Mouse (Mus musculus) CD4-positive, CD25-positive, alpha-beta regulatory T cell, adult 2 months (primary cell): ENCODE results near the gene Vps26c.

Source experiments
- DNase-seq: peaks from one replicate; pipeline ENCODE4 v3.0.0-alpha.2; 2012; ENCODE audit warnings: low read depth, low spot score

The Vps26c gene

GRCm38 (mm10) chr16:94549813-94550212 is 23.2 kb upstream of the Vps26c start:
- DNase-seq: no peak

GRCm38 (mm10) chr16:94545781-94546562 is 19.3 kb upstream of the Vps26c start:
- no peak for DNase-seq

- DNase-seq: no peak
Measured at GRCm38 (mm10) chr16:94544540-94545105, 18.0 kb upstream of the Vps26c start.

GRCm38 (mm10) chr16:94542898-94543297 is 16.3 kb upstream of the Vps26c start:
- no peak for DNase-seq

- DNase-seq: no peak
Measured at GRCm38 (mm10) chr16:94540140-94540539, 13.5 kb upstream of the Vps26c start.

GRCm38 (mm10) chr16:94537159-94537527 is 10.5 kb upstream of the Vps26c start:
- DNase-seq: no peak

DNA sequence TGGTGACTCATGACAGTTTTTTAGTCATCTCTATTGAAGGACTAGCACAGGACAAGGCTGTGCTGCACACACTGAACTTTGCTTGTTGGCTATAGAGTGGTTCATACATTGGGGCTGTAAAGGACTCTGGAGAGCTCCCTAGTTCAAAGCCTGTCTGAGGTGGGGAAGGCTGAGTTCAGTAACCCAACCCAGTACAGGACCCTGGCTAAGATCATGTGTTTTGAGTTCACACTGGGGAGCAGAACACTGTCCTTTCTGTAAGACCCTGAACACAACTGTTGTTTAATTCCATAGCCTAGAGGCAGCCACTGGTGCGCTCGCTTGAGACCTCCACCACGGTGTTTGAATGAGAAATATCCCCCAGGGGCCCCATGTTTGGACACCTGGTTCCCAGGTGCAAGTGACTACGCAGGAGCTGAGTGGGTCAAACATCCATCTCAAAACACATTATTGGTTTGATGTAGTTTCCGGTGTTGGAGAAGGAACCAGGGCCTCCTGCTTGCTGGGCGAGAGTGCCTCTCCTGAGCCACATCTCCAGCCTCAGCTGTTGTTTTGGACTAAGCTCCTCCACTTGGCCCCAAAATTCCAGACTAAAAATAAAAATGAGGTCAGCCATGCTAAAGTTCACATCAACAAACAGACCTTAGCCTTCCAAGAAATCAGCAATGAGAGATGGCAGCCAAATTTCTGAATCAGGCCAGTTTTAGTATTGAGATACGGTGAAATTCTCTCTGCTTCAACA is 10.0 kb upstream of the Vps26c start:
- DNase-seq: no peak

DNA sequence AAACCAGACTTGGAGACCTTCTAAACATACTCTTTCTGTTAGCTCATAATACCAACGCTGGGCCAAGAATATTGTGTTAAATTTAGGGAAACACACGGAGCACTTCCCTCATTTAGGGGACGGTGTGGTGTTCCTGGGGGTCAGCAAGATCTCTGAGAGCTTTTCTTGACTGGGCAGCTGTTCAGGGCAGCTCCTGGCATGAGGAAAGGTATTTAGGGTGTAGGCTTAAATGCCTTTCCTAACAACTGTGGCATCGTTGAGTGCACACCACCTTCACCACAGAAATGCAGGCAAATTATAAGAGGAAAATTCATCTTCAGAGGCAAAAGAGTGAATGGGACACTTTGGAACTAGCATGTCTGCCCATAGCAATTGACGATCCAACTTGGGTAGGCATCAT is 9.1 kb upstream of the Vps26c start:
- no peak for DNase-seq

- DNase-seq: no peak
Measured at GRCm38 (mm10) chr16:94533679-94534078, 7.0 kb upstream of the Vps26c start.

DNA sequence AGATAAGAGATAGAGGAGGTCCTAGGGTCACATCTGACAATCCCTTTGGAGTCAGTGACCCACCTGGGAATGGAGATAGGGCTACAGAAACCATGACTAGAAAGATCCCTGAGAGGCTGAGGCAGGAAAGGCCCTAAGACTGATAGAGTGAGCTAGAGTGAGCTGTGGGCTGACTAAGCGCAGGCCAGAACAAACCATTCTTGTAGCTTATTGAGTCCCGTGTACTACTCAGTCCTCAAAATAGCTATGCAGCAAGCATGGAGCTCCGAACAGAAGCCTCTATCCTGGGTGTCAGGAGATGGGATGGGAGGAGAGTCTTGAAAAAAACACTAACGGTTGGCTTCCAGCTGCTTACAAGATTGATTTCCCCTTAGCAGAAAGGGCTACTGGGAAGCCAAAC is 4.6 kb upstream of the Vps26c start:
- no peak for DNase-seq

DNA sequence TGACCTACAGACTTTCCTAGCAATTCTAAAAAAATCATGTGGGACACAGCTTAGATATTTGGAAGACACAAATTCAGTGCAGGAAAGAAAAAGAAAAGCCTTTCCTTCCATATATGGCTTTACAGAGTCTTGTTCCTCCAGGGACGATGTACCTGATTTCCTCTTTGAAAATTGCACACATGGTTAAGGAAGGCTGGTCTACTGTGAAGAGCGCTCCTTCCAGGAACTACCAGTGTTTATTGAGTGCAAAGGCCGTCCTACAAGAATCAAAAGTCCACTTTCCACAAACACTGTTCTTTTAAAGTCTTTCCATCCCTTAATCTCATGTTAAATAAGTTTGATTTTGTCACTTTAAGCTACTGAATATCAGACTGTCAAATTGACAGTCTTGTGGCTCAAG is 916 bp upstream of the Vps26c start:
- no peak for DNase-seq

- no peak for DNase-seq
Measured at GRCm38 (mm10) chr16:94527152-94527534, 513 bp upstream of the Vps26c start.

DNA sequence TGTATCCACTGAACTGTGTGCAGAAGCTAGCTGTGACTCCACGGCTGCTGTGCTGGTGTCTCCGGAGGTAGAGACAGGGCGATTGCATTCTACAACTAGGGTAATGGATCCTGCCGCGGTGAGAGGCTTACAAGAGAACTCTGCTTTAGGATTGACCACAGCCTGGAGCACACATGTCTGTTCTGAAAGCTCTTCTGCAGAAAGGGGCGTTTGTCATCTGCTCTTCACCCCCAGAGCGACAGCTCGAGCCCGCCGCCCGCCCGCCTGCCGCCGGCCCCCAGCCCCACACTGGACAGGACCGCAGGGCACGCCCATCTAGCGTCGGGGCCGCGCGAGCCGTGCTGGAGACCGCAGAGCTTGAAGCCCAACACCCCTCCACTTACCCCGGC is 681 bp downstream of the Vps26c start:
- no peak for DNase-seq

DNA sequence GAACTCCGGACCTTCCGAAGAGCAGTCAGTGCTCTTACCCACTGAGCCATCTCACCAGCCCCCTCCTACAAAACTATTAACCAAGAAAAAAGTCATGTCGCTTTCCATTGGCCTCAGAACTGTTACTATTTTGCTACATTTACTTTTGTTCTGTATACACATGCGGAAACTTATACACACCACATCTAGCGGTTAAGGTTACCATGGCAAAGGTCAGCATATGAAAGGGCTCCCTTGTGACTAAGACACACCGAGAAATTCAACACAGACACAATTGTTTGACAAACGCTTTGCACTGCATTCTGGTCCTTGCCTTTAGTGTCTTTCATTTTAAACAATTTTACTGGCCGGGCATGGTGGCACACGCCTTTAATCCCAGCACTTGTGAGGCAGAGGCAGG is 1.9 kb downstream of the Vps26c start:
- DNase-seq: peak; percentile 58

- DNase-seq: no peak
Measured at GRCm38 (mm10) chr16:94523594-94524377, 2.8 kb downstream of the Vps26c start.

- DNase-seq: no peak
Measured at GRCm38 (mm10) chr16:94519028-94519427, 7.6 kb downstream of the Vps26c start.

- no peak for DNase-seq
Measured at GRCm38 (mm10) chr16:94517606-94518005, 9.0 kb downstream of the Vps26c start.

DNA sequence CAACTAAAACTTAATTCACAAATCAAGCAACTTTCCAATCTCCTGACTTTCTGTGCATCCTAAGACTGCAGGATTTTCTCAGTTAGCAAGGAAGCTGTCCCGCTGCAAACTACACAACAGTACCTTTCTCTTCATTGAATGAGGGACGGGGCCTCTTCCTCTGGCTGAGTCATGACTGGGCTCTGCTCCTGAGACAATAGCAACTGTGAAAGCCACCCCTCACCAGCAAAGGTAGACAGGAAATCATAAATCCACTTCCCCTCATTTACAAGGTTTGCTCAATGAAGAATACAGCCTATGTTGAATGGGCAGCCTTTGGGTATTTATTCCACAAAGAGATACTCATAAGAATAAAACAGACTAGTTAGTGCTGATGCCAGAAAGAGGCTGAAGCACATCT is 16.6 kb downstream of the Vps26c start:
- no peak for DNase-seq

GRCm38 (mm10) chr16:94508769-94509168 is 17.9 kb downstream of the Vps26c start:
- no peak for DNase-seq

DNA sequence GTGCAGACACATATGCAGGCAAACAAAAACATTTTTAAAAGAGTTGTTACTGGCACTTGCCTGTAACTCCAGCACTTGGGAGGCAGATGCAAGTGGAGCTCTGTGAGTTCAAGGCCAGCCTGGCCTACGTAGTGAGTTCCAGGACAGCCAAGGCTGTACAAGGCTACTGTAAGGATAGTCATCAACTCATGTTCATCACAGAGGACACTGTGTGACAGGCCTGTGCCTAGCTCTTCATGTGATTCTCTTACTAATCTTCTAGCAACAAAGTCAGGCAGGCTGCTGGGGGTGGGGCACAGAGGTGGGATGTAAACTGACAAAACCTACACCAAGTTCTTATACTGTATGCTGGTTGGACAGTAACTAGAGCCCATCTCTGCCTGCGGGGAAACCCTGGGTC is 19.6 kb downstream of the Vps26c start:
- no peak for DNase-seq

- no peak for DNase-seq
Measured at GRCm38 (mm10) chr16:94504192-94504591, 22.4 kb downstream of the Vps26c start.

DNA sequence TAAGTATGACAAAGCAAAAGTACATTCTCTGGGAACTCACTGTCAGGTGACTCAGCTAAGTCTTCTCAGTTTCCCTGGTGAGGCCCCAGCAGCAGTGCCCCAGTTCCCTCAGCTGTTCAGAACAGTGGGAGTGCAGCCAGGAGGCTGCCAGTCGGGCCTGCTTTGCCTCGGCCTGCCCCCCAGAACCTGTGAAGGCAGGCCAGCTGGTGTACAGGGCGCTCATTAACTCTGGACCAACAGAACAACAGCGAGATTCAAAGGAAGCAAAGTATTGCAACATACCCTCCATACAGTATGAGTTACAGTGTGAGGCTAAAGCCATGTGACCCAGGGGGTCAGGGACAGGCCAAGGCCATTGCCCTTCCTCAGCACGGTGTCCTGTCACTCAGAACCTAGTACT is 28.7 kb downstream of the Vps26c start:
- DNase-seq: no peak
